Mouse (Mus musculus) right cerebral cortex, postnatal 14 days (tissue): ENCODE measurements around the gene Slc36a3.
"Not testable (repeated sequence)": the region's sequence is repeated elsewhere in the genome, so short reads cannot be mapped to it uniquely, and the experiment has no call there.

Experiments
- DNase-seq: peaks from one replicate; pipeline ENCODE4 v3.0.0; 2022

Gene Slc36a3

DNA sequence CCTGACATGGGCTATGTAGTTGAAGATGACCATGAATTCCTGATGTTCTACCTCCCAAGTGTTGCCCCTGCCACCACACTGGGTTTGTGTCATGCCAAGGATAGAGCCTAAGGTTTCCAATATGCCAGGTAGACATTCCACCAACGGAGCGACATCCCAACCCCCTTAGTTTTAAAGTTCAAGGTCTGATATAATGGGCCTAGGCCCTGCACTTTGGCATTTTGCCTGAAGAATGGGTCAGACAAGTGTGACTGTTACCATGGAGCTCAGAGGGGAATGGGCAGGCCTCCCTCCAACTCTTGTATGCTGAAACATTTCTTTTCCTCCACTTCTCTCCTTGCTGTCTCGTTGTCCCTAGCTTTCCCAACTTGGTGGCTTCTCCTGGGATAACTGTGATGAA is 48.3 kb downstream of the Slc36a3 start:
- no peak for DNase-seq

GRCm38 (mm10) chr11:55102015-55102414 is 49.5 kb downstream of the Slc36a3 start:
- DNase-seq: no peak

DNA sequence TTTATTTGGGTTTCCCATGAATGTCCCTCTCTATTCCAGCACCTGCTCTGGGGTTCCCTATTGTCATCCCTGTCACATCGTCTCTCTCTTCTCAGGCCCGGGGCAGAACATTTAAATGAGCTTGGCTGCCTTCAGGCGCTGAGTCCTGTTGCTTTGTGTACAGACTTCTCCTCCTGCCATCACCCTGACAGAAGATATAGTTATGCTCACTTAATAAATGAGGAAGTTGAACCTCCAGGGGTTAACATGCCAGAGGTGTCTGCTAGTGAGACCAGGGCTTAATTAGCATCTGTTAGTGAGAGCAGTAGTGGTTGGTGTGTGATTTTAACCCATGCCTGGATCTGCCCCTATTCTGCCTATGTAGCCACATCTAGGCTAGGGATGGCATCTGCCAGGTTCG is 51.6 kb downstream of the Slc36a3 start:
- no peak for DNase-seq

- no peak for DNase-seq
Measured at GRCm38 (mm10) chr11:55099019-55099771, 52.3 kb downstream of the Slc36a3 start.

GRCm38 (mm10) chr11:55098189-55098915 is 53.2 kb downstream of the Slc36a3 start:
- DNase-seq: no peak

- peak; percentile 89 for DNase-seq
Measured at GRCm38 (mm10) chr11:55097463-55098188, 53.9 kb downstream of the Slc36a3 start, which contains the start of gene Gm2a. Gene Gm2a, plus strand, starts transcription at chr11:55098115.

- no peak for DNase-seq
Measured at GRCm38 (mm10) chr11:55096731-55097462, 54.6 kb downstream of the Slc36a3 start.

- DNase-seq: not testable (repeated sequence)
Measured at GRCm38 (mm10) chr11:55096296-55096695, 55.2 kb downstream of the Slc36a3 start.

DNA sequence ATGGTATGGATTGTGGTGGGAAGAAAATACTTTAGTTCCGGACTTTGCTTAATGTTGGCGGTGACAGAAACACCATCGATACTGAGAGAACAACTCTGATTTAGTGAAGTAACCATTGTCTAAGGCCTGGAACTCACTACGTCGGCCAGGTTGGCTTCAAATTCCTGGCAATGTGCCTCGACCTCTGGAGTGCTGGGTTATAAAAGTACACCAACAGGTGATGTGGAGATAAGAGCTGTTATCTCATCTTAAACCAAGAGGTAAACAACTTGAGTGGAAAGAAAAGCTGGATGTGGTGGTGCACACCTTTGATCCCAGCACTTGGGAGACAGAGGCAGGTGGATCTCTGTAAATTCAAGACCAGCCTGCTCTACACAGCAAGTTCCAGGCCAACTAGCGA is 58.4 kb downstream of the Slc36a3 start:
- DNase-seq: no peak

- no peak for DNase-seq
Measured at GRCm38 (mm10) chr11:55089892-55090291, 61.6 kb downstream of the Slc36a3 start.

DNA sequence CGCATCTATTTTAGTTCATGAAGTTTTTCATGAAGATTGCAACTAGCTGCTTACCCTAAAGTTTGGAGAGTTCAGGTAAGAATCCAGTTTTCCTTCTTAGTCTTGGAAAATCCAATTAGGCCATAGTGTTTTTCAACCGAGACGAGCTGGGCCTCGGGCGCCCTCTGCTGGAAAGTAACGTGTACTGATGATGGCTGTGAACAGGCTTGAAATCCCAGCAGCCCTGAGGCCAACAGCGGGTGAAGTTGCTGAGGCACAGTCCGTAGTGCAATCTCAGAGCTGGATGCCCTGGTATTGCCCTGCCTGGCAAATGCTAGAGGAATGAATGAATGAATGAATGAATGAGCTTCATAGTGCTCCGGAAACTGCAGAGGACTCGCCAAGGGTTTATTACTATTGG is 64.5 kb downstream of the Slc36a3 start:
- peak; percentile 71 for DNase-seq

DNA sequence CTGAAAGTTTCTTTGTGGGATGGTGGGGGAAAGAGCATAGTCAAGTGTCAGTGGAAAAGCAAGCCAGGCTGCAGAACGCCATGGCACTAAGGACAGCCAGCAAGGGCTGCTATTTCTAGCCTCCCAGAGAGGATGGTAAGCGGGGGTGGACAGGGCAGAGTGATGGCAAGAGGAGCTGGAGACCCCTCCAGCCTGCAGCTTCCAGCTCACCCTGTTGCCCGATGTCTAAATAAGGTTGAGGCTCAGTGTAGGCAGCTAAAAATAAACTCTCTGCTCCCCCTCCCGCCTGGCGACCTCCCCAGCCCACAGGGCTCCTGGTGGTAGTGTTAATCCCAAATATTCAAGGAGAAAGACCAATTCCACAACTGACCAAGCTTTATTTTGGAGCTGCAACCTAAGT is 66.1 kb downstream of the Slc36a3 start:
- no peak for DNase-seq

GRCm38 (mm10) chr11:55084629-55085028 is 66.9 kb downstream of the Slc36a3 start:
- no peak for DNase-seq

- DNase-seq: no peak
Measured at GRCm38 (mm10) chr11:55081206-55081605, 70.3 kb downstream of the Slc36a3 start.

DNA sequence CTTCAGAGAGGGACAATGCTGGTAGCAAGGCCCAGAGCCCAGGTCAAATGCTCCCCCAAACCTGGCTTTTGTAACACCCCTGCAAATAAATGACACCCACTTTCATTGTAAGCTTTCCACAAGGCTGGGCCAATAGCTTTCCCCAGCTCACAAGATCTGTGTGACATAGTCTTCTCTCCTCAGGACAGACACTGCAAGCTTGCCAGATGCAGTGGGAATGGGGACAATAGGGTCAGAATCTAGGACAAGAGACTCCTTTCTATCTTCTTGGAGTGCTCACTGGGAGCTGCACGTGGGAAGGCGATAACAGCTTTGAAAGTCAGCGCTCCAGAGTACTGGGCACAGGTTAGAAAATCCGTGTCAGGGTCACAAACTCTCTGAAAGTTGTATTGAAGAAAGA is 72.3 kb downstream of the Slc36a3 start:
- no peak for DNase-seq

DNA sequence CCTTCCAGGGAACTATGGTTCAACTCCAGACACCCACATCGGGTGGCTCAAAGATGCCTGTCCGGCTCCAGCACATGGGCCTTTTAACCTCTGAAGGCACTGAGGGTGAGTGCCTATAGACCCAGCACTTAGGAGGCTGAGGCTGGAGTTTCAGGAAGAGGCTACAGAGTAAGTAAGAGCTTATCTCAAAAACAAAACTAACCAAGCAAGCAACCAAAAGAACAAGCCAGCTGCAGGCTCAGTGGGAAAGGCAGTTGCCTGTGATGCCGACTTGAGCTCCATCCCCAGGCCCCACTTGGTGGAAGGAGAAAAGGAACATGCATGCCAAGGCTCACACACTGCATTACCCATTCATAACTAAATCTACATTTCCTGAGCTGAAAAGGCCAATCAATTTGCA is 73.0 kb downstream of the Slc36a3 start:
- DNase-seq: no peak

- DNase-seq: peak; percentile 32
Measured at GRCm38 (mm10) chr11:55077331-55078231, 73.9 kb downstream of the Slc36a3 start, which contains the start of gene Ccdc69. Gene Ccdc69, minus strand, starts transcription at chr11:55078131.

- DNase-seq: no peak
Measured at GRCm38 (mm10) chr11:55076234-55076633, 75.3 kb downstream of the Slc36a3 start.

DNA sequence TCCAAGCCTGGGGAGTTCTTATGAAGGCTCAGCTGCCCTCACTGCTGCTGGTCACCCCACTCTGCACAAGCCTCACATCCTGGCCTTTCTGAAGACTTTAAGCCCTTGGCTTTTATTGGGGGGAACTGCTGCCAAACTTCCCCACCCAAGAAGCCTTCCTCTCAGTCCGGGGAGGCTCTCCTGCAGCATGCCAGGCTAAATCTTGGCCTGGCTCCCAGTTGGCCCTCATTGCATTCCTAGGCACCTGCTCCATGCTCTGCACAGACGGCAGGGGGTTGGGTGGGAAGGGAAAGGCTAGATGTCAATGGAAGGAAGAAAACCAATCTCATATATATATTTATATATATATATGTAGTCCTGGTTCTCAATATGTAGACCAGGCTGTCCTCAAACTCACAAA is 75.9 kb downstream of the Slc36a3 start:
- peak; percentile 12 for DNase-seq
